Mouse (Mus musculus) limb, embryonic 12.5 days (tissue): ENCODE results near the gene Nxt1. TPM values are rescaled to one million over a fixed set of nuclear protein-coding genes. Genes with fewer than 3 reads are reported as not detected.

Experiments used
- ATAC-seq: fragments of 200-750 bp; cut with Nextera tagmentation; 2 replicates; pipeline ENCODE4 v1.8.0; 2017; ENCODE audit warnings: low read depth, moderate TSS enrichment; ENCODE audit not compliant: insufficient number of reproducible peaks, insufficient read depth, low FRiP score, low TSS enrichment
- H3K27ac ChIP-seq: fragments of 300-500 bp; sonication (generic); 2 replicates; pipeline ENCODE4 v1.5.1; 2016; ENCODE audit warnings: mild to moderate bottlenecking, moderate library complexity
- H3K27me3 ChIP-seq: fragments of 300-500 bp; sonication (generic); 2 replicates; pipeline ENCODE4 v1.6.1; 2016; ENCODE audit warnings: mild to moderate bottlenecking, moderate library complexity
- H3K36me3 ChIP-seq: fragments of 300-500 bp; sonication (generic); 2 replicates; pipeline ENCODE4 v1.6.1; 2016; ENCODE audit warnings: mild to moderate bottlenecking, moderate library complexity
- H3K4me1 ChIP-seq: fragments of 300-500 bp; sonication (generic); replicated peaks from 2 replicates; pipeline ENCODE4 v1.6.1; 2016
- H3K4me2 ChIP-seq: fragments of 300-500 bp; sonication (generic); 2 replicates; pipeline ENCODE4 v1.6.1; 2016; ENCODE audit warnings: mild to moderate bottlenecking, moderate library complexity
- H3K4me3 ChIP-seq: fragments of 300-500 bp; sonication (generic); replicated peaks from 2 replicates; pipeline ENCODE4 v1.5.1; 2016; ENCODE audit warnings: mild to moderate bottlenecking
- H3K9ac ChIP-seq: fragments of 300-500 bp; sonication (generic); replicated peaks from 2 replicates; pipeline ENCODE4 v1.6.1; 2016; ENCODE audit warnings: mild to moderate bottlenecking, moderate library complexity
- H3K9me3 ChIP-seq: fragments of 300-500 bp; sonication (generic); 2 replicates; pipeline ENCODE4 v1.6.1; 2016; ENCODE audit warnings: mild to moderate bottlenecking, moderate library complexity
- WGBS: fragments of 180-500 bp; shearing (Covaris S2); methylation state at CpG from one replicate; pipeline ENCODE4 v1.1.7; 2016; 5-methylcytosine and 5-hydroxymethylcytosine counted together
- polyA plus RNA-seq: library from polyadenylated mRNA; unstranded; fragments of >200 nt; fragmentation: Nextera tagmentation; extraction: Ambion mirVana; gene quantifications from 2 replicates; pipeline ENCODE4 v1.2.1, GENCODE M21; 2016

The Nxt1 gene
- polyA plus RNA-seq, 1 experiment from 2014 or later = 117 TPM

DNA sequence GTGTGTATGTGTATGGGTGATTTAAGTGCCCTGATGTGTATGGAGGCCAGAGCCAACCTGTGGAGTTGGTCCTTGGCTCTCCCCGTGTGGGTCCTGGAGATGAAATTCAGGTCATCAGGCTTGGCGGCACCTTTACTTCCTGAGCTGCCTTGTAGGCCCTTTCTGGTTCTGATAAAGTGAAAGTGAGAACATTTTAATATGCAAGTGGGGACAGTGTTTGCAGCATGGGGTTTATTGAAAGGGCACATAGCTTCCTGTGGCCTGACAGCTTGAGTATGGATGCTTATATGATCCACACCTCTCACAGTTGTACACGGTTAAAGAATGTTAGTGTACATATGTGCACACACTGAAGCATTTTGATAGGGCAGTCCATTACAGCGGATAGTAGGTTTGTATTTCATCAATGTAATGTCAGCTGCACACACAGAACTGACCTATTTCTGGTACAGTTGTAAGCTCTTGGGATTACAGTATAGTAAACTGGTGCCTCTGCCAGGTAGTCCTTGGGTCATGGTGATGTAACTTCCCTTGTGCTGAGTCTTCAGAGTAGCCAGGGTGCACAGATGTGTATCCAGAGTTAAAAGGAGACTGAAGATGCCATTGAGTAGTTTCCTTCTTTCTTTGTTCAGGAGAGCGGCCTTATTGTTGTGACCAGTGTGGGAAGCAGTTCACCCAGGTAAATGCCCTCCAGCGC lies 17.2 kb downstream of the Nxt1 start:
- H3K4me1 ChIP-seq = no peaks in the 10 kb centered on the region
- H3K27ac ChIP-seq = no peak overlapping the region
- H3K27me3 ChIP-seq = no peaks in the 10 kb centered on the region
- H3K9ac ChIP-seq = no peak overlapping the region
- WGBS = 88% methylated on average over 6 of the region's 6 CpGs
- ATAC-seq = 0 out of 2 replicates have a peak, but pooled peaks have one; percentile 37
- H3K36me3 ChIP-seq = peaks cover 78% of the 10 kb centered on the region
- H3K9me3 ChIP-seq = no peaks in the 10 kb centered on the region
- no peak overlapping the region for H3K4me2 ChIP-seq
- no peak overlapping the region for H3K4me3 ChIP-seq

DNA sequence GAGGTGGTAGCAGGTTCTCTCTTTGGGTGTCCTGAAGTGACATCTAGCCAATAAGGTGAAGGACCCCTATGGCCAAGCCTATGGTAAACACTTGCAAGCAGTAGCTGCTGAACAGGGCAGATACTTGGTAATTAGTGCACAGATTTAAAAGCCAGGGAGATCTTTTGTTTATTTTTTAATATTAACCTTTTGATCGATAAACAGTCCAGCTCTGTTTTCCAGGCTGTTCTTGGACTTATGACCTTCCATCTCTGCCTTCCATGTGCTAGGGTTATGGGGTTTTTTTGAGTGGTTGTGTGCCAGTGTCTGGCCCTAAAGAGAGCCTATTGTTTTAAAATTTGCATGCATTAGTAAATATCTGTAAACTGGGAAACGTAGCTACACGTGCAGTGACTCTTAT lies 17.9 kb downstream of the Nxt1 start:
- Histone ChIP-seq H3K36me3 (peaks cover 79% of the 10 kb centered on the region), H3K4me2 (no peak overlapping the region), H3K27me3 (no peaks in the 10 kb centered on the region), H3K4me3 (no peak overlapping the region), H3K27ac (no peak overlapping the region), H3K9ac (no peak overlapping the region), H3K4me1 (no peaks in the 10 kb centered on the region), H3K9me3 (no peaks in the 10 kb centered on the region)
- WGBS = 94% methylated on average over 3 of the region's 3 CpGs
- ATAC-seq = no peak

DNA sequence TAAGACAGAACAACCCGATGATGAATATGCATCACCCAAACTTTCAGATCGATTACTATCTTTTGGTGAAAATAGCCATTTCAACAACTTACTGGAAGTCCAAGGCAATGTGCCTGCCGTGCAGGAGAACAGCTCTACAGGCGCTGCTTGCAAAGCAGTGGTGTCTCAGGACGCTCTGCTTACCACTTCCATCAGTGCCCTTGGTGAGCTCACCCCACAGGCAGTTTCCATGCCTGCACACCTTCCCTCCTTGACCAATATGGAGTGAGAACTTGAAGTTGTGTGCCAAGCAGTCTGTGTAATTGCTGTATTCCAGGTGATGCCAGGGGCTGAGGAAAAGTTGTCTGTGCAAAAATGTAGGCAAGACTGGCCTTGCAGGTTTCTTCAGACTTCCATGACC lies 18.4 kb downstream of the Nxt1 start:
- Histone ChIP-seq H3K9me3 (no peaks in the 10 kb centered on the region), H3K36me3 (peaks cover 77% of the 10 kb centered on the region), H3K4me3 (no peak overlapping the region), H3K27me3 (no peaks in the 10 kb centered on the region), H3K9ac (no peak overlapping the region), H3K4me1 (no peaks in the 10 kb centered on the region), H3K4me2 (no peak overlapping the region), H3K27ac (no peak overlapping the region)
- 88% methylated on average over 5 of the region's 5 CpGs for WGBS
- no peak for ATAC-seq

DNA sequence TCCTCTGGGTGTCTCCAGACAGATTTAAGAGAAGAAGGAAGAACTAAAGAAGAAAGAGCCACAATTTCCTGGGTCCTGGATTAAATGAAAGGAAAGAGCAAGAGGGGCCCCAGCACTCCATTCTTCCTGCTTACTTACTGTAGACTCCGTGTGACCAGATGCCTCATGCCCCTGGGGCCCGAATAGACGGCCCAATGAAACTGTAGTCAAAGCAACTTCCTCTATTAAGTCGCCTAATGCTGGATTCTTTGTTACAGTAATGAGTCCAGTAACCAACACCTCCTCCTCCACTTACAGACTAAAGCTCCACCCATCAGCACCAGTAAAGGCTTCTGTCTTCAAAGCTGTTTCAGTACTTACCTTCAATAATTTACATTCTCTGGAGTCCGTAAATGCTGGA lies 26.2 kb downstream of the Nxt1 start:
- peaks cover 49% of the 10 kb centered on the region for H3K36me3 ChIP-seq
- no peak overlapping the region for H3K9ac ChIP-seq
- ATAC-seq = no peak
- H3K4me1 ChIP-seq = no peaks in the 10 kb centered on the region
- H3K4me3 ChIP-seq = no peak overlapping the region
- H3K27ac ChIP-seq = no peak overlapping the region
- H3K4me2 ChIP-seq = no peak overlapping the region
- H3K27me3 ChIP-seq = no peaks in the 10 kb centered on the region
- 46% methylated on average over 5 of the region's 5 CpGs for WGBS
- H3K9me3 ChIP-seq = no peaks in the 10 kb centered on the region

DNA sequence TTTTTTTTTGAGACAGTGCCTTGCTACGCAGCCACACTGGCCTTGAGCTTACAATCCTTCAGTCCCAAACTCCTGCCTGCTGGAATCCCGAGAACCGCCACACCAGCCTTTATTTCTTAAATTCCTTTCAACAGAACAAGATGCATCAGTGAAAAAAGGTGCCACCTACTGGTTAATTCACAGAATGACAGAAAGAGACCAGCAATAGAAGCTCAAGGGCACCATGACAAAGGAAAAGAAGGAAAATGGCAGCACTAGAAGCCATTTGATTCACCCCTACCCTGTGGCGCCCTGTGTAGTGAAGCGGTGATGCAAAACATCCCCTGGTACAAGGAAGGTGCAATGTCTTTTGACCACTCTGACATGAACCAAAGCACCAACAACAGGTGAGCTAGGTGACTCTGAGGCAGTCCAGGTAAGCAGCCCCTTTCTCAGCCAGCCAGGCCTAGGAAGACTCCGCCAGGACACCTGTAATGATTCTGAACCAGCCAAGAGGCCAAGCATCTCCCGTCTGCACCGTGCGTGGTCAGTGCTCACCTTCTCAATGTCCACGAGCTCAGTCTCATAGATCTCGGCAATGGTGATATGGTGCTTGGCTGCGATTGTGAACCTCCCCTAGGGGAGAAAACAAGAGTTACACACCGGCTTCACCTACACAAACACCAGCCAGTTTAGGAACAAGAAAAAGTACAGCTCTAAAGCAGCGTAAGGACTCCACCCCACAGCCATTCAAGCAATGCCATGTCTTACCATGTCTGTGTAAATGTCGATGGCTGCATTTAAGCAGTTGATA lies 34.2 kb downstream of the Nxt1 start:
- Histone ChIP-seq H3K4me3 (no peak overlapping the region), H3K27ac (no peak overlapping the region), H3K4me1 (no peaks in the 10 kb centered on the region), H3K4me2 (no peak overlapping the region), H3K9me3 (no peaks in the 10 kb centered on the region), H3K36me3 (peaks cover 25% of the 10 kb centered on the region; the same call in 1 of the 2 replicates), H3K9ac (no peak overlapping the region), H3K27me3 (no peaks in the 10 kb centered on the region)
- 83% methylated on average over 15 of the region's 15 CpGs for WGBS
- ATAC-seq = no peak

DNA sequence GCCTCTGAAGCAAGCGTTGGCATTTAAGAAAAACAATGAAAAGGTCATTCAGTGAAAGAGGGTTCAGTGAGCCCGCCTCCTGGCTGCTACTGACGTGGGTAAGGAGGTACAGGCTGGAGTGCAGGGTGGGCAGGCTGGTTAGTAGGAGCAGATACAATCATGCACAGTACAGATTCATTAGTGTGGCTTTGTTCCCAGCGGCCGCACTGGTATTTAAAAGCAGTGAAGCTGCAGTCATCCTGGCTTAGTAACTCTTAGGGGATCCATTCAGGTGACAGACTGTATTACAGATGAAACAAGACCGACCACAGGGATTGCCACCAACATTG lies 34.8 kb downstream of the Nxt1 start:
- ATAC-seq = no peak

DNA sequence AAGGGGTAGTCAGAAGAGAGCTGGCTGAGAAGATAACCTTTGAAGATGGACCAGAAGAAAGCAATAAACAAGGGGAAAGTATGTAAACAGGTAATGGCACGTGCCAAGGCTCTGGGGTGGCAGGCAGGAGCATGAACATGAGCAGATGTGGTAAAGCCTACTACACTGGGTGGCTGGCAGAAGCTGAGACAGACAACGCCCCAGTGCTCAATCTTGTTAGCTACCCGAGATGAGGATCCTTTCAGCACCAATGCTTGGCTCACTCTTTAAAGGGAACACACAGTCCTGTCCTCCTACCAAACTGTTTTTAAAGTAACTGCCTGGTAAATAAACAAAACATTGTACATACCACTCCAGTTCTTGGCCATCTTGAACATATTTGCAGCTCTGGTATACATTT lies 39.9 kb downstream of the Nxt1 start:
- WGBS = 74% methylated on average over 3 of the region's 3 CpGs
- H3K9ac ChIP-seq = no peak overlapping the region
- H3K36me3 ChIP-seq = peaks cover 20% of the 10 kb centered on the region; the same call in 1 of the 2 replicates
- H3K27ac ChIP-seq = no peak overlapping the region
- H3K27me3 ChIP-seq = no peaks in the 10 kb centered on the region
- H3K4me1 ChIP-seq = no peaks in the 10 kb centered on the region
- no peaks in the 10 kb centered on the region for H3K9me3 ChIP-seq
- no peak overlapping the region for H3K4me3 ChIP-seq
- ATAC-seq = no peak
- H3K4me2 ChIP-seq = no peak overlapping the region

More for the DNA sequence above, 34.8 kb downstream of the Nxt1 start:
- 90% methylated on average over 6 of the region's 6 CpGs for WGBS
- Histone ChIP-seq H3K27ac (no peak overlapping the region), H3K9me3 (no peaks in the 10 kb centered on the region), H3K36me3 (peaks cover 31% of the 10 kb centered on the region; the same call in 1 of the 2 replicates), H3K27me3 (no peaks in the 10 kb centered on the region), H3K4me1 (no peaks in the 10 kb centered on the region), H3K4me3 (no peak overlapping the region), H3K9ac (no peak overlapping the region), H3K4me2 (no peak overlapping the region)

DNA sequence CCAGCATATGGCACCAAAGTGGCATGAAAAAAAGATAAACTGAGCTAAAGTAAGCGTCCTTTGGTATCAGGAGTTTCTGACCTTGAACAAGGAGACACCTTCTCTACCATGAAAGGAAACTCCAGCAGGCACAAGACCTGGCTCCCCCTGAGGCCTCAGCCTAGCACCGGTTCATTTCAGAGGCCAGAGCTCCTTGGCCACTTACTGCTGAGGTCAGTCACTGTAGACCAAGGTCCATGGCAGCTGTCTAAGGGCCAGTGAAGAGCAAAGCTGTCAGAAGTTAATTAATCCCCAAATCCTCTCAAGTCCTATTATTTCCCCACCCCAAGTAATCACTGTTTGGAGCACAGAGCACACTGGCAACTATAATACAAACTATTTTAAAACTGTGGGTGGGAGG lies 44.7 kb downstream of the Nxt1 start:
- peaks cover 3% of the 10 kb centered on the region; the same call in 1 of the 2 replicates for H3K36me3 ChIP-seq
- WGBS = 70% methylated on average over 2 of the region's 2 CpGs
- H3K27ac ChIP-seq = no peak overlapping the region
- H3K9ac ChIP-seq = no peak overlapping the region
- ATAC-seq = no peak
- H3K27me3 ChIP-seq = no peaks in the 10 kb centered on the region
- H3K4me2 ChIP-seq = no peak overlapping the region
- no peaks in the 10 kb centered on the region for H3K4me1 ChIP-seq
- no peak overlapping the region for H3K4me3 ChIP-seq
- no peaks in the 10 kb centered on the region for H3K9me3 ChIP-seq

DNA sequence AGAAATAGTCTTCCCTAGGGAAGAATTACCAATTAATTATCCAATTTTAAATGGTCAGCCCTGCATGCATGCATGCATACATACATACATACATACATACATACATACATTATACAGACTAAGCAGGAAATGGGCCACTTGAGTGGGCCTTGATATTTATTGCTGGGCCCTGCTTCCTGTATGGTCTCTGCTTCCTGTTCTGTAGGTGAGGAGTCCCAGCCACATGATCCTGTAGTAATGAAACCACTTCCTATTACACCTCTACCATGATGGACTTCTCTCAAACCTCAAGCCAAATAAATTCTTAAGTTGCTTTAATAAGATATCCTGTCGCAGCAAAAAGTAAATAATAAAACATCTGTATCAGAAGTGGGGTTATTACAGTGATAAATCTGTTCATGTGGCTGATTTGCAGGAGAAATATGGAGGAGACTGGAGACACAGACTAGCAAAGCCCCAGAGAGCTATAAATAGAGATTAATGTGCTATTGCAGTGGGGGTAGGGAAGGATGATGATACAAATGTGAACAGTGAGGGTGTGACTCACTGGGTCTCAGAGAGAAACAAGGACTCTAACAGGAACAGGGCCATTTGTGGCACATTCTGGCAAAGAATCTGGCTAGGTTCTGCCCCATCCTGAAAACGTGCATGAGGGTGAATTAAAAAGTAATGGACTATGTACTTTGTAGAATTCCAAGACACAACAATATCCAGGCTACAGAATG lies 47.0 kb downstream of the Nxt1 start:
- Histone ChIP-seq H3K4me1 (no peaks in the 10 kb centered on the region), H3K27ac (no peak overlapping the region), H3K4me3 (no peak overlapping the region), H3K9ac (no peak overlapping the region), H3K9me3 (no peaks in the 10 kb centered on the region), H3K4me2 (no peak overlapping the region), H3K36me3 (no peaks in the 10 kb centered on the region), H3K27me3 (no peaks in the 10 kb centered on the region)
- ATAC-seq = no peak
- WGBS = 80% methylated on average over 2 of the region's 2 CpGs
